Mouse (Mus musculus): Measurements from ENCODE around the gene Gm13278. TPM values are rescaled to one million over a fixed set of nuclear protein-coding genes. Genes with fewer than 3 reads are reported as not detected.
"Not testable (repeated sequence)": the region's sequence is repeated elsewhere in the genome, so short reads cannot be mapped to it uniquely, and the experiment has no call there.

The Gm13278 gene
- polyA plus RNA-seq (2016; fragmentation: Nextera tagmentation; extraction: Ambion mirVana) = not detected in 2 replicates

GRCm38 (mm10) chr4:88791250-88791649 lies at the start of gene Gm13278:
Gene Gm13278 (plus strand): TSS chr4:88791550.
- not testable (repeated sequence) for H3K9me3 ChIP-seq; H3K36me3 ChIP-seq; H3K27ac ChIP-seq; H3K4me3 ChIP-seq; DNase-seq (ENCODE audit: low spot score); H3K27me3 ChIP-seq (ENCODE audit: insufficient read depth, poor library complexity, severe bottlenecking); H3K4me1 ChIP-seq (replicated peaks)
- no CpG with 5 or more reads among the region's 28 CpGs for WGBS

- no peak overlapping the region for H3K4me3 ChIP-seq
- H3K36me3 ChIP-seq = no peaks in the 10 kb centered on the region
- H3K4me1 ChIP-seq (replicated peaks) = no peaks in the 10 kb centered on the region
- no peaks in the 10 kb centered on the region for H3K27me3 ChIP-seq (ENCODE audit: insufficient read depth, poor library complexity, severe bottlenecking)
- no peak for DNase-seq (ENCODE audit: low spot score)
- 86% methylated on average over 7 of the region's 7 CpGs for WGBS
- H3K9me3 ChIP-seq = no peaks in the 10 kb centered on the region
- no peak overlapping the region for H3K27ac ChIP-seq
These were observed 48.5 kb upstream of the Gm13278 start for GRCm38 (mm10) chr4:88742771-88743371.

DNA sequence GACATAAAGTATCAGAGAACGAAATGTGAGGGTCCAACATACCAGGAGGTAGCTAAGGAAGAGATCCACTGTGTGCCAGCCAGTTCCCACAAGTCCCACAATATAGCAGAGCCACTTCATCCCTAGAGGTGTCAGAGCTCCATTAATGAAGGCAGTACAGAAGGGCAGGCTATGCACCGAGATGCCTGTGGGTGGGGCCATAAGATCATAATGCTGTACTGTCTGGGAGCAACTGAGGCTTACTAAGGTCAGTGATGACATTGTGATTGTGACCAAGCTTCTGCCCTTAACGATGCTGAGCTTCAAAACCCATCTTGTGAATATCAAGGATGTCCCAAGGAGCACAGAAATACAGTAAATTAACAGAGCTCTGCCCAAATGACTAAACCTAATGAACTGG lies 47.1 kb upstream of the Gm13278 start:
- Histone ChIP-seq H3K9me3 (no peaks in the 10 kb centered on the region), H3K27ac (no peak overlapping the region), H3K27me3 (ENCODE audit: insufficient read depth, poor library complexity, severe bottlenecking) (no peaks in the 10 kb centered on the region), H3K36me3 (no peaks in the 10 kb centered on the region), H3K4me3 (no peak overlapping the region), H3K4me1 (replicated peaks) (no peaks in the 10 kb centered on the region)
- DNase-seq (ENCODE audit: low spot score) = no peak
- 84% methylated on average over 3 of the region's 3 CpGs for whole genome bisulfite sequencing

GRCm38 (mm10) chr4:88749926-88750325 lies 41.4 kb upstream of the Gm13278 start:
- Histone ChIP-seq H3K4me3 (no peak overlapping the region), H3K9me3 (no peaks in the 10 kb centered on the region), H3K4me1 (replicated peaks) (no peaks in the 10 kb centered on the region), H3K27ac (no peak overlapping the region), H3K36me3 (no peaks in the 10 kb centered on the region), H3K27me3 (ENCODE audit: insufficient read depth, poor library complexity, severe bottlenecking) (no peaks in the 10 kb centered on the region)
- WGBS = 63% methylated on average over 6 of the region's 6 CpGs
- DNase-seq (ENCODE audit: low spot score) = no peak

DNA sequence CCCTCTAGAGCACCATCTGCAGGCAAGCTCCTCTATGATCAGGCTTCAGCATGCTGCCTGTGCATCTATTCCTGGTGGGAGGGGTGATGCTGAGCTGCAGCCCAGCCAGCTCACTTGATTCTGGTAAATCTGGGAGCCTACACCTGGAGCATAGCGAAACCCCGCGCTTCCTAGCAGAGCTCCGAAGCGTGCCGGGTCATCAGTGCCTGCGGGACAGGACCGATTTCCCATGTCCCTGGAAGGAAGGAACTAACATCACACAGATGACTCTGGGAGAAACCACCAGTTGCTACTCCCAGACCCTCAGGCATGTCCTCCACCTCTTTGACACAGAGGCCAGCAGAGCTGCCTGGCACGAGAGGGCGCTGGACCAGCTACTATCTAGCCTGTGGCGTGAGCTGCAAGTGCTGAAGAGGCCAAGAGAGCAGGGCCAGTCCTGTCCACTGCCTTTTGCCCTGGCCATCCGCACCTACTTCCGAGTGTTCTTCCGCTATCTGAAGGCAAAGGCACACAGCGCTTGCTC lies 36.5 kb upstream of the Gm13278 start, which contains the start of gene Gm13271:
Gene Gm13271 (plus strand): TSS at position 51 of the 523 bp plus-strand sequence.
- not testable (repeated sequence) for H3K36me3 ChIP-seq; H3K9me3 ChIP-seq; DNase-seq (ENCODE audit: low spot score); H3K27me3 ChIP-seq (ENCODE audit: insufficient read depth, poor library complexity, severe bottlenecking); H3K27ac ChIP-seq; H3K4me3 ChIP-seq; H3K4me1 ChIP-seq (replicated peaks)
- WGBS = 75% methylated on average over 15 of the region's 15 CpGs

GRCm38 (mm10) chr4:88756581-88757513 lies 34.5 kb upstream of the Gm13278 start:
- DNase-seq (ENCODE audit: low spot score) = peak; percentile 60
- not testable (repeated sequence) for H3K36me3 ChIP-seq; H3K4me1 ChIP-seq (replicated peaks); H3K27me3 ChIP-seq (ENCODE audit: insufficient read depth, poor library complexity, severe bottlenecking); H3K9me3 ChIP-seq
- WGBS = 13% methylated on average over 29 of the region's 31 CpGs
- peak overlapping the region; percentile 90 for H3K27ac ChIP-seq
- H3K4me3 ChIP-seq = peak overlapping the region; percentile 60

DNA sequence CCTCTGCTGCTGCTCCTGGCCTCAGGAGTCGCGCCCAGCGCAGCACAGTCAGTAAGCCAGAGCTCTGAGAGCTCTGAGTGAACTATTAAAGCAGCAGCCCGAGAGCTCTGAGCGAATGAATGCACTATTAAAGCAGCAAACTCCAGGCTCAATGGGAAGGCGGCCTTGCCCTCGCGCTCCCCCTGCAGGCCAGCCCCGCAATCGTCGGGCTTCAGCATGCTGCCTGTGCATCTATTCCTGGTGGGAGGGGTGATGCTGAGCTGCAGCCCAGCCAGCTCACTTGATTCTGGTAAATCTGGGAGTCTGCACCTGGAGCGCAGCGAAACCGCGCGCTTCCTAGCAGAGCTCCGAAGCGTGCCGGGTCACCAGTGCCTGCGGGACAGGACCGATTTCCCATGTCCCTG lies 33.7 kb upstream of the Gm13278 start:
- not testable (repeated sequence) for H3K4me1 ChIP-seq (replicated peaks); H3K36me3 ChIP-seq; H3K9me3 ChIP-seq; H3K27me3 ChIP-seq (ENCODE audit: insufficient read depth, poor library complexity, severe bottlenecking)
- under 1% methylated on average over 21 of the region's 21 CpGs for WGBS
- peak; percentile 88 for DNase-seq (ENCODE audit: low spot score)
- H3K27ac ChIP-seq = peak overlapping the region; percentile 90
- peak overlapping the region; percentile 60 for H3K4me3 ChIP-seq

DNA sequence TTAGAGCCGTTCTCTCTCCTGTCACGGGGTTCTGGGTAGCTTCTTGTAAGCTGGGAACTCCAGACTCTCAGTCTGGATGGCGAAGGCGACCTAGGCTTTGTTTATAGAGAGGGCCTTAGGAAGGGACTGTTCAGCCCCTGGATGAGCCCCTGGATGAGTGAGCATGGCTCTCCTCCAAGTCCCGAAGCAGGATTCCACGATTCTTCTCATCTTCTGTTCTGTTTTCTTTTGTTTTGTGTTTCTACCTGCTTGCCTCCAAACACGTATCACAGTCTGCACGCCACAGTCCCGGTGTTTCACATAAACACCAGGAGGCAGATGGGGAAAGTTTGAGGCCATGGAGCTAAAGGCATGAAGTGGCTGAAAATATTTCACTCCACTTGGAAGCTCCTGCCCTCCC lies 32.6 kb upstream of the Gm13278 start:
- H3K27me3 ChIP-seq (ENCODE audit: insufficient read depth, poor library complexity, severe bottlenecking); DNase-seq (ENCODE audit: low spot score); H3K4me3 ChIP-seq; H3K9me3 ChIP-seq; H3K27ac ChIP-seq; H3K4me1 ChIP-seq (replicated peaks); H3K36me3 ChIP-seq: not testable (repeated sequence)
- WGBS = 89% methylated on average over 9 of the region's 9 CpGs

GRCm38 (mm10) chr4:88759610-88760268 lies 31.6 kb upstream of the Gm13278 start, which contains the start of gene Gm13283:
Gene Gm13283 (plus strand): TSS chr4:88760119.
- peak within 1 kb of the TSS; percentile 43 for H3K4me3 ChIP-seq
- H3K27me3 ChIP-seq (ENCODE audit: insufficient read depth, poor library complexity, severe bottlenecking); H3K4me1 ChIP-seq (replicated peaks); DNase-seq (ENCODE audit: low spot score); H3K27ac ChIP-seq; H3K36me3 ChIP-seq; H3K9me3 ChIP-seq: not testable (repeated sequence)
- WGBS = 22% methylated on average over 11 of the region's 14 CpGs

GRCm38 (mm10) chr4:88760431-88760830 lies 30.9 kb upstream of the Gm13278 start:
- H3K4me3 ChIP-seq = peak overlapping the region; percentile 43
- H3K27ac ChIP-seq = not testable (repeated sequence)

GRCm38 (mm10) chr4:88761776-88762175 lies 29.6 kb upstream of the Gm13278 start:
- not testable (repeated sequence) for DNase-seq (ENCODE audit: low spot score); H3K4me1 ChIP-seq (replicated peaks); H3K27ac ChIP-seq; H3K4me3 ChIP-seq; H3K27me3 ChIP-seq (ENCODE audit: insufficient read depth, poor library complexity, severe bottlenecking); H3K36me3 ChIP-seq; H3K9me3 ChIP-seq
- 78% methylated on average over 6 of the region's 8 CpGs for WGBS

More at GRCm38 (mm10) chr4:88760431-88760830, 30.9 kb upstream of the Gm13278 start:
- DNase-seq (ENCODE audit: low spot score) = peak; percentile 75
- H3K36me3 ChIP-seq; H3K4me1 ChIP-seq (replicated peaks); H3K27me3 ChIP-seq (ENCODE audit: insufficient read depth, poor library complexity, severe bottlenecking); H3K9me3 ChIP-seq: not testable (repeated sequence)
- WGBS = under 1% methylated on average over 28 of the region's 28 CpGs

DNA sequence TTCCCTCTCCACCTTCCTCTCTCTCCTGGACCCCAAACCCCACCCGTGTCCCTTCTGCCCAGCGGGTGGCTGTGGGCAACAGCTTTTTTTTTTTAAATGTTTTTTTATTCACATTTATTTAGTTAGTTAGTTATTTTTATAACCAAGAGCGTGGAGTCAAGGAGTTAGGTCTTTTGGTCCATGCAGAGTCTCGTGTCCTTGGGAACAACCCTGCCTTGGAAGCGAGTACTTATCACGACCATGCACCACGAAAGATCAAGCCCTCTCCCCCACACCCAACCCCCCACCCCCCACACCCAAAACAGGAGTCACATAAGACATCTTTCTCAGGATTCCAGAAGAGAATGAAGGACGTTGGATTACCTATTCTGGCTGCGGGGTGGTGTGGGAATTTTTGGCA lies 29.0 kb upstream of the Gm13278 start:
- not testable (repeated sequence) for H3K36me3 ChIP-seq; H3K9me3 ChIP-seq; H3K4me3 ChIP-seq; H3K27ac ChIP-seq; H3K4me1 ChIP-seq (replicated peaks); DNase-seq (ENCODE audit: low spot score); H3K27me3 ChIP-seq (ENCODE audit: insufficient read depth, poor library complexity, severe bottlenecking)
- 54% methylated on average over 9 of the region's 9 CpGs for WGBS

All from hindbrain, embryonic 10.5 days (tissue).